Mouse (Mus musculus) ES-Bruce4 (cell line): Measurements from ENCODE around the gene Lrig3.

Experiments
- CTCF ChIP-seq: IDR thresholded peaks from one replicate; pipeline ENCODE4 v1.8.1; 2011; ENCODE audit warnings: low read depth, low read length
- EP300 ChIP-seq: IDR thresholded peaks from 2 replicates; pipeline ENCODE4 v1.6.1; 2011; ENCODE audit warnings: low read depth, low read length; ENCODE audit not compliant: insufficient read depth
- POLR2A ChIP-seq: IDR thresholded peaks from one replicate; pipeline ENCODE4 v1.8.1; 2011; ENCODE audit warnings: low read length; ENCODE audit not compliant: insufficient read depth

DNA sequence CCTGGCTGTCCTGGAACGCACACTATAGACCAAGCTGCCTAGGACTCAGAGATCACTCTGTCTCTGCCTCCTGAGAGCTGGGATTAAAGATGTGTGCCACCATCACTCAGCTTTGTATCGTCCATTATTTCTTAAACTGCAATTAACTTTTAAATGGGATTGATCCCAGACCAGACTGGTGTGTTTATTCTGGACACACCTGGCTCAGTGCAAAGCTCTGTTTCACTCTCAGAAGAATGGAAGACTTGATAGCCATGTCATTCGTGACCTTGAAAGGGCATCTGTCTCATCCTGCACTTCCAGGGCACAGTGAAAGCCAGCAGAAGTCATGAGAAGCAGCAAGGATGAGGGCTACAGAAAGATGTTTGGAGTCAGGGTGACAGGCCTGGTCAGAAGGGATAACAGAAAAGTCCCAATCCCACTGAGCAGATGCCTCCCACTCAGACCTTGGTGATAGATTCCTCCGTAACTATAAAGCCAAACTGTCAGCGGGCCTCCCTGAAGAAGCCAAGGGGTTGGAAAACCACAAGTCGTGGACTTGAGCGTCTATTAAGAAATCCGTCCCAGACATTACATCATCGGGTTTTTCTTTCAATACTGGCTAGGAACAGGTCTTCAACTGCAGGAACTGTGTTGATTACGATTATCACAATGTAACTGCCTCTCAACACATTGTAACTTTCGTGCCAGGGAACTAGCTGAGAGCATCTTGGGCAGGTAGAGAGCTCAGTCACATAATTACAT is 25.5 kb upstream of the Lrig3 start:
- TF ChIP-seq EP300 (no peak), POLR2A (no peak), CTCF (no peak)
